24 mouse cellular contexts compared by ENCODE assay signal in the genomic region with DNA sequence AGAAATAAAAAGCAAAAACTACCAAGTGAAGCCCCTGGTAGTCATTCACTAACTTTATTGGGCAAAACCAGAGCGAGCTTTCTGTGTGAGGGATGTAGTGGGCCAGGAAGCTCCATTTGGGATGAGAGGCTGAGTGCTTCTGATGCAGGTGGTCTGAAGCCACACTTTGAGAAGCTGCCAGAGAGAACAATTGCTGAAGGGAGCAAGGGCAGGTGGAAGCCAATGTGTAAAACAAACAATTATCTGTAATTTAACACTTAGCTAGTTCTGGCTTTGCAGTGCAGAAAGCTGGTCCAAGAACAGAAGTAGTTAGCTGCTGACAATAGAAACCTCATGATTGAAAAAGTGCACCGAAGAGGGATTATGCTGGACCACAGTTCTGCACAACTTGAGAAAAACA.
DNase-seq lines count a peak whose midpoint lies in the region; ATAC-seq and TF ChIP-seq lines count a peak whose summit lies in the region.
"Had no signal": no experiment of that assay in that cellular context is flagged by ENCODE, and none has a peak within 500 bp of the region (broad histone marks: within the 10 kb centered on the region; RNA-seq: fewer than 3 reads in every experiment).

No protein-coding gene starts in this region.

- no peaks in the 10 kb centered on the region for H3K36me3 ChIP-seq in forebrain, embryonic 14.5 days (ENCODE audit: control insufficient read depth, insufficient read depth, low read length)
- H3K36me3 ChIP-seq in forebrain, embryonic 11.5 days (ENCODE audit: control insufficient read depth, insufficient read depth, low read length): no peaks in the 10 kb centered on the region
- H3K36me3 ChIP-seq in midbrain, postnatal 0 days (ENCODE audit: insufficient read depth, low read length): no peaks in the 10 kb centered on the region
- no peaks in the 10 kb centered on the region for H3K36me3 ChIP-seq in midbrain, embryonic 15.5 days (replicated peaks)
- H3K36me3 ChIP-seq: embryonic facial prominence, embryonic 12.5 days; G1E; heart, embryonic 10.5 days; hindbrain, embryonic 13.5 days; intestine, embryonic 15.5 days had no signal

- H3K4me2 ChIP-seq in forebrain, embryonic 14.5 days (ENCODE audit: low read length): no peak overlapping the region
- H3K4me2 ChIP-seq in forebrain, embryonic 11.5 days (ENCODE audit: low read depth, low read length, severe bottlenecking): no peak overlapping the region
- no peak overlapping the region for H3K4me2 ChIP-seq in midbrain, postnatal 0 days (ENCODE audit: low read depth, low read length, poor library complexity, severe bottlenecking)
- no peak overlapping the region for H3K4me2 ChIP-seq in midbrain, embryonic 15.5 days
- H3K4me2 ChIP-seq: embryonic facial prominence, embryonic 12.5 days; hindbrain, embryonic 13.5 days; intestine, embryonic 15.5 days had no signal

- H3K9ac ChIP-seq in forebrain, embryonic 14.5 days (ENCODE audit: low read length): no peak overlapping the region
- H3K9ac ChIP-seq in forebrain, embryonic 11.5 days (ENCODE audit: low read length): no peak overlapping the region
- no peak overlapping the region for H3K9ac ChIP-seq in midbrain, postnatal 0 days (replicated peaks; ENCODE audit: low read length, poor library complexity, severe bottlenecking)
- no peak overlapping the region for H3K9ac ChIP-seq in midbrain, embryonic 15.5 days
- H3K9ac ChIP-seq: embryonic facial prominence, embryonic 12.5 days; hindbrain, embryonic 13.5 days; intestine, embryonic 15.5 days had no signal

- H3K4me3 ChIP-seq in forebrain, embryonic 14.5 days (ENCODE audit: low read depth, low read length): no peak overlapping the region
- no peak overlapping the region for H3K4me3 ChIP-seq in forebrain, embryonic 11.5 days (ENCODE audit: low read depth, low read length)
- no peak overlapping the region for H3K4me3 ChIP-seq in midbrain, postnatal 0 days (ENCODE audit: low read depth, low read length)
- no peak overlapping the region for H3K4me3 ChIP-seq in midbrain, embryonic 15.5 days
- H3K4me3 ChIP-seq: embryonic facial prominence, embryonic 12.5 days; heart, embryonic 10.5 days; hindbrain, embryonic 13.5 days; intestine, embryonic 15.5 days had no signal

- H3K27me3 ChIP-seq in forebrain, embryonic 14.5 days (replicated peaks; ENCODE audit: control insufficient read depth, insufficient read depth, low read length): no peaks in the 10 kb centered on the region
- H3K27me3 ChIP-seq in forebrain, embryonic 11.5 days (ENCODE audit: control insufficient read depth, insufficient read depth, low read length): no peaks in the 10 kb centered on the region
- no peaks in the 10 kb centered on the region for H3K27me3 ChIP-seq in midbrain, postnatal 0 days (ENCODE audit: insufficient read depth, low read length)
- H3K27me3 ChIP-seq in midbrain, embryonic 15.5 days (replicated peaks): no peaks in the 10 kb centered on the region
- H3K27me3 ChIP-seq: embryonic facial prominence, embryonic 12.5 days; hindbrain, embryonic 13.5 days; intestine, embryonic 15.5 days had no signal

- H3K9me3 ChIP-seq in forebrain, embryonic 14.5 days (replicated peaks; ENCODE audit: control insufficient read depth, low read length): no peaks in the 10 kb centered on the region
- H3K9me3 ChIP-seq in forebrain, embryonic 11.5 days (ENCODE audit: control insufficient read depth, low read length): no peaks in the 10 kb centered on the region
- H3K9me3 ChIP-seq in midbrain, postnatal 0 days (ENCODE audit: low read length): no peaks in the 10 kb centered on the region
- H3K9me3 ChIP-seq in midbrain, embryonic 15.5 days: no peaks in the 10 kb centered on the region
- H3K9me3 ChIP-seq: embryonic facial prominence, embryonic 12.5 days; heart, embryonic 10.5 days; hindbrain, embryonic 13.5 days; intestine, embryonic 15.5 days had no signal

- H3K4me1 ChIP-seq in forebrain, embryonic 14.5 days (ENCODE audit: control insufficient read depth, insufficient read depth, low read length): no peaks in the 10 kb centered on the region
- no peaks in the 10 kb centered on the region for H3K4me1 ChIP-seq in forebrain, embryonic 11.5 days (replicated peaks; ENCODE audit: control insufficient read depth, insufficient read depth, low read length)
- no peaks in the 10 kb centered on the region for H3K4me1 ChIP-seq in midbrain, postnatal 0 days (ENCODE audit: insufficient read depth, low read length)
- H3K4me1 ChIP-seq in midbrain, embryonic 15.5 days: no peaks in the 10 kb centered on the region
- H3K4me1 ChIP-seq: embryonic facial prominence, embryonic 12.5 days; heart, embryonic 10.5 days; hindbrain, embryonic 13.5 days; intestine, embryonic 15.5 days had no signal

- DNase-seq in cerebellum, postnatal 10 days: peak; percentile 62 to 63
- DNase-seq in cerebellum, adult 11 months: no peak
- DNase-seq in forebrain, embryonic 14.5 days (ENCODE audit: low spot score): peak; percentile 50
- DNase-seq in forebrain, embryonic 11.5 days (ENCODE audit: low spot score): no peak
- peak; percentile 10 for DNase-seq in layer of hippocampus, adult 9-11 months
- no peak for DNase-seq in layer of hippocampus, adult 9-10 months (ENCODE audit: low spot score)
- DNase-seq in midbrain, postnatal 0 days (ENCODE audit: low spot score): peak; percentile 19
- DNase-seq: adrenal gland, adult 8-10 months; adrenal gland, postnatal 36 days; B cell, adult 2 months; cerebellum, adult 11-12 months; cerebellum, adult 9-10 months; embryo, embryonic 11 days; gastrocnemius, postnatal 10 days; heart, adult 18-20 months; heart, postnatal 10 days; heart, postnatal 4 days had no signal

- WGBS in forebrain, embryonic 14.5 days: 42% methylated on average over 2 of the region's 2 CpGs
- WGBS in forebrain, embryonic 11.5 days: 77% methylated on average over 2 of the region's 2 CpGs
- WGBS in midbrain, postnatal 0 days: 61% methylated on average over 2 of the region's 2 CpGs
- 63% methylated on average over 2 of the region's 2 CpGs for WGBS in midbrain, embryonic 15.5 days

- no peak overlapping the region for H3K27ac ChIP-seq in forebrain, embryonic 14.5 days (ENCODE audit: low read depth, low read length)
- H3K27ac ChIP-seq in forebrain, embryonic 11.5 days (ENCODE audit: low read depth, low read length): no peak overlapping the region
- H3K27ac ChIP-seq in midbrain, postnatal 0 days (ENCODE audit: low read depth, low read length): no peak overlapping the region
- H3K27ac ChIP-seq in midbrain, embryonic 15.5 days: no peak overlapping the region
- H3K27ac ChIP-seq: embryonic facial prominence, embryonic 12.5 days; heart, embryonic 10.5 days; hindbrain, embryonic 13.5 days; intestine, embryonic 15.5 days had no signal

- no peak for TF ChIP-seq CTCF in midbrain, postnatal 0 days (IDR thresholded peaks at IDR 0.05)

- ATAC-seq in forebrain, embryonic 14.5 days: peak; percentile 60
- ATAC-seq in forebrain, embryonic 11.5 days (replicated peaks; ENCODE audit: low FRiP score): no peak
- ATAC-seq in midbrain, postnatal 0 days (ENCODE audit: low FRiP score): no peak
- ATAC-seq in midbrain, embryonic 15.5 days (replicated peaks): no peak
- ATAC-seq: CD4-positive, CD25-positive, alpha-beta regulatory T cell, adult 4 months; intestine, embryonic 15.5 days had no signal

Comparison
In these comparisons a context has a peak if more than half of its experiments do, and no peak if none do; other contexts are left out.
1. DNase-seq: peak in cerebellum, postnatal 10 days (2 of 2), forebrain, embryonic 14.5 days (single experiment), layer of hippocampus, adult 9-11 months (single experiment) and midbrain, postnatal 0 days (single experiment); none in cerebellum, adult 11 months (single experiment), forebrain, embryonic 11.5 days (single experiment) and layer of hippocampus, adult 9-10 months (single experiment).